Mouse (Mus musculus): ENCODE measurements around the gene Eif2s1. TPM values are rescaled to one million over a fixed set of nuclear protein-coding genes. Genes with fewer than 3 reads are reported as not detected.

Eif2s1 gene
- total RNA-seq (2021), result 10 to 100 TPM; 37.1 to 42.4 TPM
- long read RNA-seq, experiment 1, transcript Eif2s1-201 (8 exons, 3,405 nt), result major isoform, 88 of 89 reads
- long read RNA-seq, experiment 1, partial matches to known transcripts, result 1 of 89 reads
- long read RNA-seq, experiment 1, other reads (novel, unspliced or antisense), result 0 of 89 reads
- long read RNA-seq, experiment 2, transcript Eif2s1-201 (8 exons, 3,405 nt), result major isoform, 72 of 76 reads
- long read RNA-seq, experiment 2, partial matches to known transcripts, result 4 of 76 reads
- long read RNA-seq, experiment 2, other reads (novel, unspliced or antisense), result 0 of 76 reads

DNA sequence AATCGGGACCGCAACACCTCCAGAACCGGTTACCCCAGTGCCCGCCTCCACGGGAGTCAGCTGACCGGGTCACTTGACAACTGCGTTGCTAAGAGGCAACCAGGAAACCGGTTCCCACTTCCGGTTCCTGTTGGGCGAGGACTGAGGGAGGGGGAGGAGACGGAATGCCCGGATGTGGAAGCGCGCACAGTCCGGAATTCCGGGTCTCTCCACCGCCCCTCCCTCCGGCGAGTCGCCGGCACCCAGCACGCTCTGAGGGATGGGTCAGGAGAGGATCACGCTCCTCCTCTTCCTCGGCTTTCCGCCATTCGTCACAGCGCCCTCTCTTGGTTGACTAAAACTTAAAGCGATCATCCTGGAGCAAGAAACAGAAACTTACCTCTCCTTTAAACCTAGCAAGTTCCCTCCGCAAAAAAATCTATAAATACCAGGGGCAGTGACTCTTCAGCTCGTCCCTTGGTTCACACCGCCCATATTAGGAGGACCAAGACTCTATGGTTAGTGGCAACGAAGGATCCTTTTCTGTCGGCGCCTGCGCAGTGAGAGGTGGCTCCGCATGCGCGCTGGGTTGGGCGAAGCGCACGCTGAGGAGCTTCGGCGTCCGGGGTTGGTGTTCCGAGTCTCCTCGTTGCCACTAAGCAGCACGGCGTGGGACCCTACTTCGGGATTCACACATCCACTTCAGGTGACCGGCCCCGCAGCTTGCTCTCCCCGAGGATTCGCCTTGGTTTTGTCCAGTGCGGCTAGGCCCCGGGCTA, at the start of gene Eif2s1, which contains the start of gene Atp6v1d:
TSS of gene Eif2s1 (plus strand) at position 324 of the 758 bp plus-strand sequence.
TSS of gene Atp6v1d (minus strand) at position 143 of the 758 bp plus-strand sequence.
- DNase-seq (ENCODE audit: low spot score), result peak; percentile 99

DNA sequence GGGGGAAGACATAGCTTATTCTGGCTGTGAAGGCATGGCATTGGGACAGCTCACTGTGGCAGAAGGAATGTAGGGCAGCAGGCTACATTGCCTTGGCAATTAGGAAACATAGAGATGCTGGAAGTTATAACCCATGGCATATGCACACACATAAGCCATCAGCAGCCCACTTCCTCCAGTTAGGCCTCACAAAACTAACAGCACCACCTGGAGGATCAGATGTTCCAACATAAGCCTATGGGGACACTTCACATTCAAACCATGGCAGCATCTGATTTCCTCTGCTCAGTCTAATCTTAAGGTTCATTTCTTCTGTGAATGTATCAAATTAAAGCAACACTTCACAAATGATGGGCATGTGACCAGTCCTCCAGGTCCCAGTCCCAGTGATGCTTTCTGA, 47.2 kb upstream of the Eif2s1 start:
- DNase-seq (ENCODE audit: low spot score), result no peak

DNA sequence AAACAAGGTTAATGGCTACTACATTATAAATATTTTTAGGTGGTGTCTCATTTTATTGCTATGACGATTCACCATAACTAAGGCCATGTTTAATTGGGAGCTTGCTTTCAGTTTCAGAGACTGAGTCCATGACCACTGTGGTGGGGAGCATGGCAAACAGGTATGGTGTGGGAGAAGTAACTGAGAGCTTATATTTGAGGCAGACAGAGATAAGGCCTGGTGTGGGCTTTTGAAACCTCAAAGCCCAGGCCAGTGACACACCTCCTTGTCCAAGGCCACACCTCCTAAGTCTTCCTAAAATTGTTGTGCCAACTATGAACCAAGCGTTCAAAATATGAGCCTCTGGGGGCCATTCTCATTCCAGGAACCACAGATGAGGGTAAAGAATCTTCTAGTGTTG, 27.1 kb upstream of the Eif2s1 start:
- DNase-seq (ENCODE audit: low spot score), result no peak

DNA sequence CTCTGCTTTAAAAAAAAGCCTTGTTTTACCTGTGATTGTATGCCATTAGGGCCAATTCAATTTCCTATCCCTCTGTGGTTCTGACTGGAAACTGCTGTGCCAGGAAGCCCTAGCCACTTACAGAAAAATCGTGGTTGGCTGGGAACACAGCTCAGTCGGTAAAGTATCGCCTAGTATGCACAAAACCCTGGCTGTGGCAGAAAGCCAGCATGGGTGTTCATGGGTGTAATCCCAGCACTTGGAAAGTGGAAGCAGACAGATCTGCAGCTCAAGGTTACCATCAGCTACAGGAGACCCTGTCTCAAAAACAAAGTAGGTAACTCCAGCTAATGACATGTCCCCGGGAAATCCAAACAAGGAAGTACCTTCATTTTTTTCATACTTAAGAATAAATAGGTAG, 21.7 kb upstream of the Eif2s1 start:
- no peak for DNase-seq (ENCODE audit: low spot score)

DNA sequence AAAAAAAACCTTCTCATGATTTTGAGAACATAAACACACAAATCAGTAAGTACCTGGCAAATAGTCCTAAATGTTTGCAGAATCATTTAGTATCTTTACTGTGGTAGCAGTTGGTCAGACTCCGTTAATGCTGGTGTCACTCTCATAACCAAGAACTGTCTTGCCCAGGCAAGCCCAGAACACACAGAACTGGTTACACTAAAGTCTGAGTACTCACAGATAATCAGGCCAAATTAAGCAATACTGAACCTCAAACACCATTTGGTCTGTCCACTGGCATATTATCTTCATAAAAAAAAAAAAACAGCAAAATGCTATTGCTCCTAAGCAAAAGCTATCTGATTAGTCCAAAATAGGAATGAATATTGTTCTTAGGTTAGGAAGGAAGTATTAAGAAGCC, 19.2 kb upstream of the Eif2s1 start:
- no peak for DNase-seq (ENCODE audit: low spot score)

DNA sequence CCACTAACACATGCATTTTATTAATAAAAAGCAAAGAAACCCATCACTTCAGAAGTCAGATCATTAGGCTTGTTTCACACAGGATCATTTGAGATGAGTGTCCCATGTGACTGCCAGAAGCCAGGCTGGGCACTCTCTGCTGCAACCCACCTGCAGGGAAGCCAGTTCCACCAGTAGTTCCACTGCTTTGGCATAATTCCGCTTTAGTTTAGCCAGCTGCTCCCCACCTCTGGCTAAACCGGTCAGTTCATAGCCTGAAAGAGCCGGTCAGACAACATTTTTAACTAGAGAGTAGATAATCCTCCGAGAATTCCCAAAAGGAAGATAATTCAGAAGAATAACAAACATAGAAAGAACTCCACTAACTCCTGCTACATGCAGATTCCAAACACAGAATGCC, 13.4 kb upstream of the Eif2s1 start:
- no peak for DNase-seq (ENCODE audit: low spot score)

DNA sequence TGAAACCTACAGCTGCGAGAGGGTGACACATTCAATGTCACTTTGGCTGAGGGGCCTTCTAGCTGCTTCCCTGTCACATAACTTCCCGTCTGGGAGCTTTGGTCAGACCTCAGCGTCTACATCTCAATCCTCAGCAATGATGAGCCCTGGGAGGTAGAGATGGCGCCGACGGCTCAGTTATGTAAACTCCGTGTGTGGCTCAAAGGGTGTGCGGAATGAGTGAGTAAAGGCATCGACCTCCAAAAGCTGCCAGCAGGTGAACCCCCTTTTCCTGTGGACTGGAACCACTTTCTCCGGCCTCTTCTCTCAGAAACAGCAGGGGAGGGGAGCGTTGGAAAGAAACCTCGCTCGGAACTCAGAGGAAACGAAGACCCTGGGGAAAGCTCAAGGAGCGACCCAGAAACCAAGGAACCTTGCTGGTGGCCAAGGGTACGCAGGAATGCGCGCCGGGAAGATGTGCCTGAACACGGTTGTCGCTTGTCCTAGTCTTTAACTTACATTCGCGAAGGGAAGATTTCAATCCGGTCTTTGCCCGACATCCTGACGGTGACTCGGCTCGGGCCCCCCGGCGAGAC, 611 bp upstream of the Eif2s1 start:
- no peak for DNase-seq (ENCODE audit: low spot score)

DNA sequence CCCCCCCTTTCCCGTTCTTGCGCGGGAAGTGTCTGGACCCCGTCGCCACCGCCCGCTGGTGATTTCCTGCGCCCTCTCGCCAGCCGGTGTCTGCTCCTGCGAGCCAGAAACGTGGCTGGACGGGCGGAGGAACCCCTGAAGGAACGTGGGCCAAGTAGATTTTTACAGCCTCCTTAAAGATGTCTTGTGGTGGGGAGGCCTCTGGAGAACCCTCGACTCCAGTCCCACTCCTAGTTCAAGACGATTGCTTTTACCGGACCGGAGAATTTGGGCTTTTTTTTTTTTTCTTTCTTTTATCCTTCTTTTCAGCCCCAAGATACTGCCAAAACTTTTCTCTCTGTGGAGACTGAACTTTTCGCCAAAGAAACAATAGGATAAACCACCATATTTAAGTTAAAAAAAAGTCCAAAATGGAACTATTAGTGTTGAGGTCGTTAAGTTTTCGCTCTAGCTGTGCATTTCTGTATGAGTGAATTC, 673 bp downstream of the Eif2s1 start:
- no peak for DNase-seq (ENCODE audit: low spot score)

DNA sequence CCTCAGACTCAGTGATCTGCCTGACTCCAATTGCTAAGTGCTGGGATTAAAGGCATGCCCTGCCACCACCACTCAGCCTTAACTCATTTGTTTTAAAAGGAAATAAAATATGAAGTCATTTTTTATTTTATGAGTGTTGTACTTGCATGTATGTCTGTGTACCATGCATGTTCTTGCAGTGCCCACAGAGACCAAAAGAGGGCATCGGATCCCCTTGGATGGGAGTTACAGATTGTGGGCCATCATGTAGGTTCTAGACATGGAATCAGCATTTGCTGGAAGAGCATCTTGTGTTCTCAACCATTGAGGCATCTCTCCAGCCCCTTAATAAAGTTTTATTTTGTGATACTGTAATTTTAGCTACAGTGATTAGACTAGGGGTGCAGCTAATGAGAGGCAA, 3.8 kb downstream of the Eif2s1 start:
- no peak for DNase-seq (ENCODE audit: low spot score)

DNA sequence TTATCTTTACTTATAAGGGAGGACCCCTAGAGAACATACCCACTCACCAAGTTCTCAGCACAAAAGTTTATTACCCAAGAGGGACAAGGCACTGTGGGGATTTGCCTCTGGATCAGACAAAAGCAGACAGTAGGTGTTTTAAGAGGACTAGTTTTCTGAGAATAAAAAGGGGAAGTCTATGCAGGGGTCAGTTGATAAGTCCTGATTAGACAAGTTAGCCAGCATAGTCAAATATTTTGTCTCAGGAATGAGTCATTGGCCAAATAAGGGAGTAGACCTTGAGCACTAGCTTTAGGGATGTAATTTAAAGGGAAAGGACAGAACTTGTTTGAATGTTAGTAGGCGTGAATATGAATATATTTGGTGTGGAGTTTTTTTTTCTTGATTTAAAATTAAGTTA, 6.5 kb downstream of the Eif2s1 start:
- DNase-seq (ENCODE audit: low spot score), result no peak

DNA sequence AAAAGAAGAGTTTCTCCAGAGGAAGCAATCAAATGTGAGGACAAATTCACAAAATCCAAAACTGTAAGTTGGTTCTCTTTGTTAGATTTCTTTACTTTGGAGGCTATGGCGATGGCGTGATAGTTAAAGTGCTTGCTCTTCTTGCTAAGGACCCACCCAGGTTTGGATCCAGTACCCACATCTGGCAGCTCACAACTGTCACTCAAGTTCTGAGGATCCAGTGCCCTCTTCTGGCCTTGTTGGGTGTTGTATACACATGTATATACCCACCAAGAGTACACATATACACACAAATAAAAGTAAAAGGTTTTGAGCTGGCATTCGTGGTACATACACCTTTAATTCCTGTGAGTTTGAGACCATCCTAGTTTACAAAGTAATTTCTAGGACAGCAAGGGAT, 13.0 kb downstream of the Eif2s1 start:
- DNase-seq (ENCODE audit: low spot score), result no peak

DNA sequence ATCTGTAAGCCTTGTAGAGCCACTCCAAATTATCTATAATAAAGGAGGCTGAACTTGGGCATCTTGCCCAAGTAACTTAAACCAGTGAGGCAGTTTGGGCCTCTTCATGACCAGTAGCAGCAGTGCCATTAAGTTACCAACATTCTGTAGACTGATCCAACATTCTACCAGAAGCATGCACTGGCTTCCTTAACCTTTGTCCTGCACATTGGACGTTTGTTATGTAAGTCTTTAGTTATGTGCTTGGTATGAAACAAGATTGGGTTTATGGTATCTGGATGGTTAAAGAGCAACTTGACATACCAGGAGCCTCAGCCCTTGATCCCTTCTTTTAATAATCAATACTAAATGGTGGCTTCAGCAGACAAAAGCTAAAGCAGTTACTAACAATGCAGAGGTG, 28.4 kb downstream of the Eif2s1 start:
- no peak for DNase-seq (ENCODE audit: low spot score)

DNA sequence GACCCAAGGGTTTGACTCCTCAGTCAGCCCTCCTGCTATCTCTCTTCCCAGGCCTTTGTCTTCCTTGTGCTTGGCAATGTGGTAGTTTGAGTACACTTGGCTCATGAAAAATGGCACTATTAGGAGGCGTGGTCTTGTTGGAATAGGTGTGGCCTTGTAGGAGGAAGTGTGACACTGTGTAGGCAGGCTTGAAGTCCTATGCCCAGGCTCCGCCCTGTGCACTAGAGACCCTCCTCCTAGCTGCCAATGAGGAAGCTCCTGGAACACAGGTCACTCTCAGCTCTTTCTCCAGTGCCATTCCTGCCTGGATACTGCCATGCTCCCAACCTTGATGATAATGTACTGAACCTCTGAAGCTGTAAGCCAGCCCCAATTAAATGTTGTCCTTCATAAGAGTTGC, 29.5 kb downstream of the Eif2s1 start:
- DNase-seq (ENCODE audit: low spot score), result no peak

DNA sequence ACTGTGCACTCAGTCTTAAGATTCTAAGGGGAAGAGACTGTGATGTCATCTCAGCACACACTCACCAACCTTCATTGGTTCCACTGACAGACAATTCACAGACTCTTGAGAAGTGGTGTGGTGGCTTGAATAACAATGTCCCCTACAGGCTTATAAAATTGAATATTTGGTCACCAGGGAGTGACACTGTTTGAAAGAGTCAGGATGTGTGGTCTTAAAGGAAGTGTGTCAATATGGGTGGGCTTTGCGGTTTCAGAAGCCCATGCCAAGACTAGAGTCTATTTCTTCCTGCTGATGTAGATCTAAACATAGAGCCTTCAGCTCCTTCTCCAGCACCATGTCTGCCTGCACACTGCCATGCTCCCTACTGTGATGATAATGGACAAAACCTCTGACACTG, 36.2 kb downstream of the Eif2s1 start:
- no peak for DNase-seq (ENCODE audit: low spot score)

DNA sequence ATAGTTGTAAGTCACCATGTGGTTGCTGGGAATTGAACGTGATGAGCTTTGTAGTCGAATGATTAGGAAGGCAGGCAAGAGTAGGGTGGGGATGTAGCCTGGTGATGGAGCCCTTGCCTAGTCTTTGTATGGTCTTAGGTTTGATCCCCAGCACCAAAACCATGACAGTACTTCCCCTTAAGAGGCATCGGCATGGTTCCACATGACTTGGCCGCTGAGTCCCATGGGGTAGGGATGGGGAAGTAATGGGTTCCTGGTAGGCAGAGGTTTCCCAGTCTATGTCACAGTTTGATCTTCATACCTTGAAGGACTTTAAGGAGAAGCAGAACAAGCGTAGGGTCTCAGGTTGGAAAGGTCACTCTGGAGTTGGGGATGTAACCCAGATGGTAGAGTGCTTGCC, 39.8 kb downstream of the Eif2s1 start:
- no peak for DNase-seq (ENCODE audit: low spot score)

DNA sequence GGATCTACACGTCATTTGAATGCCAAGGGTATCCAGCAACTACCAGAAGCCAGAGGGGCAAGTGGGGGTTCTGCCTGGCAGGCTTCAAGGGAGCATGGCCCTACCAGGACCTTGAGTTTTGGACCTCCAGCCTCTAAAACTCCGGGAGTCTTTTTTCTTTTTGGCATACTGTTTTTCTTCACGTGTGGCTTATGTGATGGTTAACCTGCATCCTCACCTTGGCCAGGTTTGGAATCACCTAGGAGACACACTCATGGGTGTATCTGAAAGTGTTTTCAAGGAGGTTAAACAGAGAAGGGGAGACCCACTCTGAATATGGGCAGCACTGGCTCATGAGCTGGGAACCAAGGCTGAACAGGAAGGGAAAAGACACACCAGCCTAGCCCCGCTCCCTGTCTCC, 41.7 kb downstream of the Eif2s1 start:
- no peak for DNase-seq (ENCODE audit: low spot score)

DNA sequence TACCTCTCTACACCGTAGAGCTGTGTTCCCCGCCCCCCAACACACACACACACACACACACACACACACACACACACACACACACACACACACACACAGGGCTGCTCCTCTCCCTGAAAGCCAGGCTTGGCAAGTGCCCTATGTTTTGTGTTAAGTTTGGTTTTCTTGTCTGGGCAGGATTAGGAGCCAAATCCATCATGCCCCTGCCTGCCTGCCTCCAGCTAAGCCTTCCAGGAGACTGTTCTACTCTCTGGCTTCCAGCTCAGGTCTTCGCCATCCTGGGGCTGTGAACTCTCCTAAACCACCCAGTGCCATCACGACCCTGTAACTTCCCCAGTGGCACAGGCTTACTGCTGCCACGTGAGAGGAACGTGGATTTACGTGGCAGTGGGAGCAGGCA, 42.9 kb downstream of the Eif2s1 start:
- DNase-seq (ENCODE audit: low spot score), result no peak

DNA sequence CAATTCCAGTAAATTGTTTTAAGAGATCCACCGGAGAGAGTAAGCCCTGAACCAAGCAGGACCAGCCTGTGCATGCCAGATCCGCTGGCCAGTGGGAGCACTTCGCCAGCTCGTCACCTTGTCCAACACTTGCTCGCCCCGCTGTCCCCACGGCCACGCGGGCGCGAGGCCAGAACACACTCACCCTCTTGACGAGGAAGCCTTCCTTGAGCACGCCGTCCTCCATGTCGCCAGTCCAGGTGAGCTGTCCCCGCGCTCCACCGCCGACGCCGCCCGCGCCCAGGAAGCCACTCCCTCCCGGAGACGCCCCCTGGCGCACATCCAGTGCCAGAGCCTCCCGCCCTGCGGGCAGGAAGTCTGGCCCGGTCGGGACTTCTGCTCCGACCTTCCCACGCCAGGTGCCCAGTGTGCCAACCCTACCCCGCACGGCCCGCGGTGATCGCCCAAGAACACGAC, 45.1 kb downstream of the Eif2s1 start, which contains the start of gene Plek2:
TSS of gene Plek2 (minus strand) at position 258 of the 456 bp plus-strand sequence.
- peak; percentile 38 for DNase-seq (ENCODE audit: low spot score)

DNA sequence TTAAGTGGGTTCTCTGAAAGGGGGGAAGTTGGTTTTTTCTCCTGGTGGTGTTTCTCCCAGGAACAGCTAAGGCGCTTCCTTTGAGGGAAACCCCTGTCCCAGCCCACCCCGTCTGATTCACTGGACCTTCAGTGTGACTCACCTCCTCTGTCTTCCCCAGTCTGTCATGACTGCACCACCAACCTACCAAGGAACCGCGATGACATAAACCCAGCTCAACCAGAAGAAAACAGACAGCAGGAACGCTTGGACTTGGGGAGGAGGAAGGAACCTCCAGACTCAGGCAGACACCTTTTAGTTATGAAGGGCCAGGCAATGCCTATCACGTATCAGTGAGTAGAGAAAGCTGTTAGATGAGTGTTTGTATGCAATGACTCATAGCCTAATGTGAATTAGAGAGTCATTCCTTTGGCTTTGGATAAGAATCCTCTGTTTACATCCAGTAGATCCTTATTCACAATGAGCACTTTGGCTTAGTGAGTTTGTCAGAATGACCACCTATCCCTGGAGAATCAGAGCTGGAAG, 46.5 kb downstream of the Eif2s1 start:
- DNase-seq (ENCODE audit: low spot score), result no peak

DNA sequence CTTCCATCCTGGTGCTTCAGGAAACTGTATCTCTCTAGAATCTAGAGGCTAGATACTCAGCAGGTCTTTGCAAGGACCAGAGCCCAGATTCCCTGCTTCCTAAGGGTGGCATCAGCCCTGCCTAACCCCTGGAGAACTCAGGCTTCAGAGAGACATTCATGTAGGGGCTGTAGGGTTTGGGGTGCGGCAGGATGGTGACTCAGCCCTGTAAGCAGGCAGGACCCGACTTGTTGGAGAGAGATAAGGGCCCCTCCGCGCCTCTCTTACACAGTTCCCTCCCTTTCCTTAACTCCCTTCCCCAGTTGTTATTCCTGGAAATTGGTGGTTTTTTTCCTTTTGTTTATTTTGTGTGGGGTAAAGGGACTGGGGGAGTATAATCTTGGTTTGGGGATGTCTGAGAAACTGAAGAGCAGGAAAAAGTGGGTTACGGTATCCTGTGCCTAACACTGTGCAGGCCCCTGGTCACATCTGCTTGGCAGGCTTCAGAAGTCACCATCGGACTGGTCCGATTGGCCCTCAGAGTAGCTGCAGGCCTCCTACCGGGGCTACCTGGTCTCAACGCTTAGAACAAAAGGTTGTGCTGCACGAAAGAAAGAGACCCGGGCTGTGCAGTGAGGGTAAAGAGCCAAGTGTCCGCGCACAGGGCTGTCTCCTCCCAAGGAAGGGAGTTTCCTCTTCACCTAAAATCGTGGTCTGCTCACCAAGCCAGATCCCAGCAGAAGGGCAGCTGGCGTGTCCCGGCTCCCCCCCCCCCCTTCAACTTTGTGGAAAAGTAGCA, 49.3 kb downstream of the Eif2s1 start:
- no peak for DNase-seq (ENCODE audit: low spot score)

DNA sequence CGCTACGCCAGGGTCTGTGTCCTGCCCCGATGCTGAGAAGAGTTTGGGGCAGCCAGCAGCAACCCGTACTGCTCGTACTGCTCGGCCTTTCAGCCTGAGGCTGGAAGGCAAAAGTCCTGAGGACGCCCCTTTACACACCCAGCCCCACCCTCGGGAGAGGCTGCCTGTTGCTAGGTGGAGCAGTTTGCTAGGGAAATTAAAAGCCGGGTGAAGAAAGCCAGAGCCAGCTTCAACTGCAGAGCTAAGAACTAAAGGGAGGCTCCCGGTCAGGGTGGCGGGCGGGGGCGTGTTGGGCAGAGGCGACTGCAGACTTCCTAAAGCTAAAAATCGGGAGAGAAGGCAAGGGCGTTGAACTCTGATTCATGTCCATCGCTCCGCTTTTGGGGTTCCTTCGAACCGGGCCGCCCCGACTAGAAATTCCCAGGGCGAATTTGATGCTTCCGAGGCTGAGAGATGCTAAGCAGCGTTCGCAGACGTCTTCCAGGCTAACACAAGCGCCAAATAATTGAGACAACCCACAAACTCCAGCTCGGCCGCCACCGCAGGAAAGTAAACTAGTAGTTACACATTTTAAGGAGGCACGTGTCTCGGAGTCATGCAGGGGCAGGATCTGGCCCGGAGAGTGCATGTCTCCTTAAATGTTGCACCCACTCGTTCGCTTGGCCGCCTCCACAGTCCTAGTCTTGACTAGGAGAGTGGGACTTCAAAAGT, 50.2 kb downstream of the Eif2s1 start:
- peak; percentile 28 for DNase-seq (ENCODE audit: low spot score)

Measured in gastrocnemius, adult 18-20 months (tissue).